Mouse (Mus musculus): ENCODE results near the gene Clk3.

The Clk3 gene

GRCm38 (mm10) chr9:57765364-57766351 is at the start of gene Clk3:
Gene Clk3, minus strand, starts transcription at chr9:57765860.
- peak; percentile 34 for DNase-seq (ENCODE audit: low read depth, low spot score)

GRCm38 (mm10) chr9:57814866-57815265 is 49.2 kb upstream of the Clk3 start:
- no peak for DNase-seq (ENCODE audit: low read depth, low spot score)

- no peak for DNase-seq (ENCODE audit: low read depth, low spot score)
These were observed 48.4 kb upstream of the Clk3 start for GRCm38 (mm10) chr9:57814014-57814413.

GRCm38 (mm10) chr9:57811793-57812733 is 46.4 kb upstream of the Clk3 start:
- no peak for DNase-seq (ENCODE audit: low read depth, low spot score)

- DNase-seq (ENCODE audit: low read depth, low spot score) = no peak
These were observed 45.0 kb upstream of the Clk3 start for GRCm38 (mm10) chr9:57810691-57811090.

- no peak for DNase-seq (ENCODE audit: low read depth, low spot score)
These were observed 43.2 kb upstream of the Clk3 start for GRCm38 (mm10) chr9:57808771-57809310.

- DNase-seq (ENCODE audit: low read depth, low spot score) = no peak
These were observed 41.6 kb upstream of the Clk3 start for GRCm38 (mm10) chr9:57807174-57807651.

- no peak for DNase-seq (ENCODE audit: low read depth, low spot score)
These were observed 40.4 kb upstream of the Clk3 start for GRCm38 (mm10) chr9:57806066-57806481.

GRCm38 (mm10) chr9:57805087-57805737 is 39.6 kb upstream of the Clk3 start:
- DNase-seq (ENCODE audit: low read depth, low spot score) = no peak

- no peak for DNase-seq (ENCODE audit: low read depth, low spot score)
These were observed 38.2 kb upstream of the Clk3 start for GRCm38 (mm10) chr9:57803839-57804238.

- no peak for DNase-seq (ENCODE audit: low read depth, low spot score)
These were observed 37.4 kb upstream of the Clk3 start for GRCm38 (mm10) chr9:57803047-57803446.

- no peak for DNase-seq (ENCODE audit: low read depth, low spot score)
These were observed 34.8 kb upstream of the Clk3 start for GRCm38 (mm10) chr9:57800325-57800975.

GRCm38 (mm10) chr9:57798725-57799253 is 33.1 kb upstream of the Clk3 start:
- DNase-seq (ENCODE audit: low read depth, low spot score) = no peak

- DNase-seq (ENCODE audit: low read depth, low spot score) = no peak
These were observed 31.8 kb upstream of the Clk3 start for GRCm38 (mm10) chr9:57797456-57797855.

GRCm38 (mm10) chr9:57789733-57790132 is 24.1 kb upstream of the Clk3 start:
- no peak for DNase-seq (ENCODE audit: low read depth, low spot score)

- DNase-seq (ENCODE audit: low read depth, low spot score) = no peak
These were observed 17.0 kb upstream of the Clk3 start for GRCm38 (mm10) chr9:57782656-57783055.

- no peak for DNase-seq (ENCODE audit: low read depth, low spot score)
These were observed 10.1 kb upstream of the Clk3 start for GRCm38 (mm10) chr9:57775736-57776135.

- DNase-seq (ENCODE audit: low read depth, low spot score) = no peak
These were observed 9.4 kb upstream of the Clk3 start for GRCm38 (mm10) chr9:57775026-57775425.

GRCm38 (mm10) chr9:57774168-57774567 is 8.5 kb upstream of the Clk3 start:
- no peak for DNase-seq (ENCODE audit: low read depth, low spot score)

- no peak for DNase-seq (ENCODE audit: low read depth, low spot score)
These were observed 8.1 kb upstream of the Clk3 start for GRCm38 (mm10) chr9:57773754-57774153.

All from retina, adult 2 months (tissue).